ENCODE assay signal across 15 mouse cellular contexts in genomic region chr2:10130341-10130990, GRCm38 (mm10). TPM values are rescaled to one million over a fixed set of nuclear protein-coding genes. Genes with fewer than 3 reads are reported as not detected.
DNase-seq lines count a peak whose midpoint lies in the region; ATAC-seq and TF ChIP-seq lines count a peak whose summit lies in the region.
"Had no signal": no experiment of that assay in that cellular context is flagged by ENCODE, and none has a peak within 500 bp of the region (broad histone marks: within the 10 kb centered on the region; RNA-seq: fewer than 3 reads in every experiment).

No protein-coding gene starts in this region.

- peak overlapping the region; percentile 62 for H3K27ac ChIP-seq in lung, embryonic 14.5 days (ENCODE audit: low read depth)
- H3K27ac ChIP-seq: neural tube, embryonic 15.5 days had no signal

- no peak overlapping the region for H3K4me3 ChIP-seq in lung, embryonic 14.5 days (ENCODE audit: low read depth, low read length)
- H3K4me3 ChIP-seq: neural tube, embryonic 15.5 days had no signal

- no peak overlapping the region for H3K9ac ChIP-seq in lung, embryonic 14.5 days
- H3K9ac ChIP-seq: neural tube, embryonic 15.5 days had no signal

- H3K36me3 ChIP-seq in lung, embryonic 14.5 days (ENCODE audit: insufficient read depth): no peaks in the 10 kb centered on the region
- H3K36me3 ChIP-seq: neural tube, embryonic 15.5 days had no signal

- H3K9me3 ChIP-seq in lung, embryonic 14.5 days (ENCODE audit: low read depth, low read length): no peaks in the 10 kb centered on the region
- H3K9me3 ChIP-seq: neural tube, embryonic 15.5 days had no signal

- peak; percentile 57 for ATAC-seq in frontal cortex, adult (ENCODE audit: low TSS enrichment)
- no peak for ATAC-seq in lung, embryonic 14.5 days (ENCODE audit: insufficient read depth)
- ATAC-seq: forebrain, embryonic 16.5 days had no signal

- TF ChIP-seq CTCF in lung, embryonic 14.5 days (IDR thresholded peaks at IDR 0.05; ENCODE audit: low read depth): no peak

- H3K27me3 ChIP-seq in lung, embryonic 14.5 days (ENCODE audit: insufficient read depth, low read length): no peaks in the 10 kb centered on the region
- H3K27me3 ChIP-seq: neural tube, embryonic 15.5 days had no signal

- WGBS in lung, embryonic 14.5 days: 55% methylated on average over 8 of the region's 8 CpGs

- no peak overlapping the region for H3K4me2 ChIP-seq in lung, embryonic 14.5 days
- H3K4me2 ChIP-seq: neural tube, embryonic 15.5 days had no signal

- no peaks in the 10 kb centered on the region for H3K4me1 ChIP-seq in lung, embryonic 14.5 days (ENCODE audit: insufficient read depth)
- H3K4me1 ChIP-seq: neural tube, embryonic 15.5 days had no signal

- DNase-seq in frontal cortex, postnatal 10 days (ENCODE audit: low spot score in 2 of 2): no peak
- DNase-seq in lung, embryonic 14.5 days: peak; percentile 22
- no peak for DNase-seq in lung, postnatal 36 days
- DNase-seq in fibroblast of lung, adult 2 months (ENCODE audit: low read depth): peak; percentile 35
- DNase-seq in right cerebral cortex, postnatal 25 days: peak; percentile 41
- no peak for DNase-seq in thymus, adult 18-20 months
- DNase-seq in cerebellum, adult 11-12 months: no peak
- DNase-seq: adrenal gland, postnatal 14 days; cerebellum, adult 11 months; heart, postnatal 36 days; thymus, postnatal 36 days had no signal

RNA-seq across cellular contexts. Expression of gene Itih2, which starts 0.7 kb away (rescaled TPM):
- 2.6 and 2.7 TPM in 2 replicates for polyA plus RNA-seq in lung, embryonic 14.5 days (2014; fragmentation: Nextera tagmentation; extraction: Ambion mirVana)
- polyA plus RNA-seq: small intestine, adult 2 months had no signal

RNA-seq across cellular contexts. Expression of gene Itih5, which starts 22.9 kb away (rescaled TPM):
- polyA plus RNA-seq in lung, embryonic 14.5 days (2014; fragmentation: Nextera tagmentation; extraction: Ambion mirVana): 4.0 and 4.1 TPM in 2 replicates

RNA-seq across cellular contexts. Expression of gene Kin, which starts 50.1 kb away (rescaled TPM):
- polyA plus RNA-seq in lung, embryonic 14.5 days (2014; fragmentation: Nextera tagmentation; extraction: Ambion mirVana): 29.2 and 32.3 TPM in 2 replicates

RNA-seq across cellular contexts. Expression of gene Atp5c1, which starts 50.2 kb away (rescaled TPM):
- polyA plus RNA-seq in lung, embryonic 14.5 days (2014; fragmentation: Nextera tagmentation; extraction: Ambion mirVana): 552 and 584 TPM in 2 replicates

Comparison
In these comparisons a context has a peak if more than half of its experiments do, and no peak if none do; other contexts are left out.
1. DNase-seq: peak in lung, embryonic 14.5 days (single experiment), fibroblast of lung, adult 2 months (single experiment) and right cerebral cortex, postnatal 25 days (single experiment); none in frontal cortex, postnatal 10 days (0 of 2), lung, postnatal 36 days (single experiment), thymus, adult 18-20 months (0 of 2) and cerebellum, adult 11-12 months (single experiment).